Mouse (Mus musculus): ENCODE measurements around the gene Aanat. TPM values are rescaled to one million over a fixed set of nuclear protein-coding genes. Genes with fewer than 3 reads are reported as not detected.

The Aanat gene
- total RNA-seq, 2 experiments from 2014 or later: not detected

Other genes with a start within 250 kb of the Aanat start
- 5.8 and 11.7 TPM in 2 replicates for gene Rnf157, start 173.4 kb upstream of the Aanat start, total RNA-seq (2015; ENCODE audit: low replicate concordance)
- 9.2 and 9.8 TPM in 2 replicates for gene Rnf157, start 173.4 kb upstream of the Aanat start, total RNA-seq (2017; ENCODE audit: low replicate concordance)
- 153 and 187 TPM in 2 replicates for gene Ubald2, start 152.3 kb upstream of the Aanat start, total RNA-seq (2015; ENCODE audit: low replicate concordance)
- gene Ubald2, start 152.3 kb upstream of the Aanat start, total RNA-seq (2017; ENCODE audit: low replicate concordance): 47.2 and 63.3 TPM in 2 replicates
- not detected in 2 replicates for gene Qrich2, start 120.2 kb upstream of the Aanat start, total RNA-seq (2015; ENCODE audit: low replicate concordance)
- not detected in 2 replicates for gene Qrich2, start 120.2 kb upstream of the Aanat start, total RNA-seq (2017; ENCODE audit: low replicate concordance)
- gene Prpsap1, start 92.2 kb upstream of the Aanat start, total RNA-seq (2015; ENCODE audit: low replicate concordance): 10.8 and 15.9 TPM in 2 replicates
- 9.5 and 12.0 TPM in 2 replicates for gene Prpsap1, start 92.2 kb upstream of the Aanat start, total RNA-seq (2017; ENCODE audit: low replicate concordance)
- 34.0 and 39.3 TPM in 2 replicates for gene Sphk1, start 55.5 kb upstream of the Aanat start, total RNA-seq (2015; ENCODE audit: low replicate concordance)
- 65.2 and 96.7 TPM in 2 replicates for gene Sphk1, start 55.5 kb upstream of the Aanat start, total RNA-seq (2017; ENCODE audit: low replicate concordance)
- 95.5 and 136 TPM in 2 replicates for gene Ube2o, start 5.0 kb upstream of the Aanat start, total RNA-seq (2015; ENCODE audit: low replicate concordance)
- 126 and 150 TPM in 2 replicates for gene Ube2o, start 5.0 kb upstream of the Aanat start, total RNA-seq (2017; ENCODE audit: low replicate concordance)
- 6.3 and 12.6 TPM in 2 replicates for gene Rhbdf2, start 40.6 kb downstream of the Aanat start, total RNA-seq (2015; ENCODE audit: low replicate concordance)
- gene Rhbdf2, start 40.6 kb downstream of the Aanat start, total RNA-seq (2017; ENCODE audit: low replicate concordance): 5.9 and 11.5 TPM in 2 replicates
- not detected in 2 replicates for gene Prcd, start 67.1 kb downstream of the Aanat start, total RNA-seq (2015; ENCODE audit: low replicate concordance)
- gene Prcd, start 67.1 kb downstream of the Aanat start, total RNA-seq (2017; ENCODE audit: low replicate concordance): not detected in 2 replicates
- not detected in 2 replicates for gene Cygb, start 67.9 kb downstream of the Aanat start, total RNA-seq (2015; ENCODE audit: low replicate concordance)
- gene Cygb, start 67.9 kb downstream of the Aanat start, total RNA-seq (2017; ENCODE audit: low replicate concordance): not detected in 2 replicates
- not detected in 2 replicates for gene St6galnac1, start 189.1 kb downstream of the Aanat start, total RNA-seq (2015; ENCODE audit: low replicate concordance)
- gene St6galnac1, start 189.1 kb downstream of the Aanat start, total RNA-seq (2017; ENCODE audit: low replicate concordance): not detected in 2 replicates
- gene Mxra7, start 241.6 kb downstream of the Aanat start, total RNA-seq (2015; ENCODE audit: low replicate concordance): not detected in 2 replicates
- 0.13 TPM in 1 of 2 replicates, not detected in the other for gene Mxra7, start 241.6 kb downstream of the Aanat start, total RNA-seq (2017; ENCODE audit: low replicate concordance)

All from erythroid progenitor cell, adult 5-6 weeks (primary cell).